Mouse (Mus musculus) brain, embryonic 14.5 days (tissue): ENCODE results near the gene Fam160a2.

Source experiments
- CTCF ChIP-seq: fragments of 200-500 bp; IDR thresholded peaks from 2 replicates; pipeline ENCODE4 v1.5.1; 2012; ENCODE audit warnings: inconsistent platforms, mild to moderate bottlenecking, moderate library complexity, borderline replicate concordance; ENCODE audit not compliant: insufficient read depth, insufficient read length; ENCODE audit errors: extremely low read depth
- POLR2A ChIP-seq: fragments of 200-500 bp; IDR thresholded peaks from 2 replicates; pipeline ENCODE4 v1.6.1; 2012; ENCODE audit warnings: mild to moderate bottlenecking, inconsistent platforms, borderline replicate concordance; ENCODE audit not compliant: poor library complexity, insufficient read depth, insufficient read length, severe bottlenecking; ENCODE audit errors: extremely low read depth

DNA sequence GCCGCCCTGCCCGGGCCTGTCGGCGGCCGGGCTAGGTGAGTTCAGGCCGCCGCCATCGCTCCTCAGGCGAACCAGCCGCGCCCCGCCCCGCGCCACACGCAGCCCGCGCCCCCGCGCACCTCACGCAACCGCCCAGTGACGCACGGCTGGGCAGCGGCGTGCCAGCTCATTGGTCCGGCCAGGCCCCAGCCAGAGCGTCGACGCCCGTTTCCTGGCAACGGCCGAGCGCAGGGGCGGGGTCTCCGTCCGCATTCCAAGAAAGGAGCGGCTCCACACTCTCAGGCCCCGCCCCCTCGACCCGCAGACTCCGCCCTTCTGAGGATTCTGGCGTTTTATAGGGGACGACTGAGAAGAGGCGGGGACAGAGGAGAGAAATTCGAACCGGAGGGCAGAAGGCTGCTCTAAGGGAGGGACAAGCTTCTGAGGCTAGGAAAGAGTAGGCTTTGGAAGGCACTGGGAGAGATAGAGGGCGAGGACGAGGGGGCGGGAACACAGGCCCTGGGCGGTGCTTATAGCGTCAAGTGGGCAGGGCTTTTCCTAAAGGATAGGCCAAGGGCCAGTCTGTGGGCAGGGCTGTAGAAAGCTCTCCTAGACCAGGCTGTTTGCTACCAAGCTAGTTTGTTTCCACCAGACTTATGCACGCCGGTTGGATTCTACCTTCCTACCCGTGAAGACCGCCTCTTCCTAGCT, at the start of gene Fam160a2:
- TF ChIP-seq CTCF (no peak), POLR2A (peak; percentile 88)
